Mouse (Mus musculus): ENCODE results near the gene 4930447C04Rik.
A peak's percentile ranks its signal among the peaks of the same experiment; 100 is the strongest.

4930447C04Rik gene

GRCm38 (mm10) chr12:72943574-72944110 lies 3.1 kb upstream of the 4930447C04Rik start:
- no peak for DNase-seq (ENCODE audit: low read depth, low spot score)

DNA sequence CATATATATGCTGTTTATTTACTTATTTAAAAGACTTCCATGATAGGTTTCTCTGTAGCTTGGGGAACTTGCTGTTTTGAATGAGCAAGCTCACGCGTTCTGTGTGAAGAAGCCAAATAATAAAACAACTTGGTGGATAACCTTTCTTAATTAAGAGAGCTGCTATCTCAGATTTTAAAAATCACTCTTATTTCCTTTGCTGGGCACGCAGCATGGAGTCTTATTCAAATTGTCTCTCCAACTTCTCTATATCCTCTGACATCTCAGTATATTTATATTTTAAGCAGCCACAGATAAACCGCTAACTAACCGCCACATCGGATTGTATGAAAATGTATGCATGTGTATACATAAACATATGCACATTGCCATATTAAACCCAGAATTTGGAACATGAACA lies 1.6 kb upstream of the 4930447C04Rik start:
- no peak for DNase-seq (ENCODE audit: low read depth, low spot score)

GRCm38 (mm10) chr12:72941398-72942051 lies 951 bp upstream of the 4930447C04Rik start:
- peak; percentile 52 for DNase-seq (ENCODE audit: low read depth, low spot score)

GRCm38 (mm10) chr12:72940822-72941397 lies 336 bp upstream of the 4930447C04Rik start:
- peak; percentile 23 for DNase-seq (ENCODE audit: low read depth, low spot score)

DNA sequence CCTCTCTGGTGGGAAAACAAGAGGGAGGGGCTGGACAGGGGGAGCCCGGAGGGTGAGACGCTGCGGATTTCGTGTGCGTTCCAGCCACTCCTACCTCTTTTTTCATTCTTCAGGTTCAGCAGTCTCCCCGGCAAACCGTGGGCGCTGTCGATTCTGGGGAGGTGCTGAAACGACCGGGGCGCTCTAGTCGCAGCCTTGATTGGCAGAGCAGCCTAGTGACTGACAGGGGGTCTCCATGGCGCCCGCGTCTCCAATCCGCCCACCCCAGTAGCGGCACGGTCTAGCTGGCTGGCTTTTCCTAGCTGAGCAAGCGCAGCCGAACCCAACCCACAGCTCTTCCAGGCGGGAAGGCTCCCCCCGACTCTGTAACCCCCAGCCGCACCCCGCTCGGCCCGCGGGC lies 958 bp downstream of the 4930447C04Rik start, which contains the start of gene Six6:
TSS of gene Six6 (plus strand) at position 277 of the 400 bp plus-strand sequence.
- DNase-seq (ENCODE audit: low read depth, low spot score), result peak; percentile 86

DNA sequence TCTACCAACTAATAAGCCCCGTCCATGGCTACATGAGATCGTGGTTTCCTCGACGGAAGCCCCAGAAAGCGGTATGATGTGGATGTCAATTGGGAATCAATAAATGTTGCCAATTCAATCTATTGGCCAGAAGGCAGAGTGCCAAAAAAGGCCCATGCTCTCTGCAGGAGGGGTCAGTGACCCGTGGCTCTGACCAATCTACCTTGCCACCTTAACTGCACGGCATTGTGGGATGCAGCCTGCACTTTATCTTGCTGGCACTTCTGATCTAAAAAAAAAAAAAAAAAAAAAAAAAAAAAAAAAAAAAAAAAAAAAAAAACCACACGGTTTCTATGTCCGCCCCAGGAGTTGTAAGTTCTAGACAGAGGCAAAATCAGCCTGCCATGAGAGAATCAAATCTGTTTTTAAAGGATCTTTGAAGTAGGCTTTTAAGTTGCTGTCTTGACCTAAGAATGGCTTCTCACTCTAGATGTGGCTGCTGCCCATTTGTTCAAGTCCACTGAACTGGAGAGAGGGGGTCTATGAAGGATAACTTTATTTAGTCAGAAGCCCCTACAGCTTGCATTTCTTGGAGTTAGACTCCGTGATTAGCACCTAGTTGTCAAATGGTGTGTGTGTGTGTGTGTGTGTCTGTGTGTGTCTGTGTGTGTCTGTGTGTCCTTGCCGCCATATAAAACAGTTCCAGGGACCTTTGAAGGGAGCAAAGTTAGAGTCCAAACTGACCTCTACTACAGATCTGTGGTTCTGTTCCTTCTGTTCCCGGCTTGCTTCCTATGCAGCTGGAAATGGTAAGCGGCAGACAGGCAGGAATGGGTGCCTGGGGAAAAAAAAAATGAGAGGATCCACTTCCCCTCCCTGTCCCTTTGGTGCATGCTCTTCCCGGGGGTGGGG lies 1.7 kb downstream of the 4930447C04Rik start:
- no peak for DNase-seq (ENCODE audit: low read depth, low spot score)

DNA sequence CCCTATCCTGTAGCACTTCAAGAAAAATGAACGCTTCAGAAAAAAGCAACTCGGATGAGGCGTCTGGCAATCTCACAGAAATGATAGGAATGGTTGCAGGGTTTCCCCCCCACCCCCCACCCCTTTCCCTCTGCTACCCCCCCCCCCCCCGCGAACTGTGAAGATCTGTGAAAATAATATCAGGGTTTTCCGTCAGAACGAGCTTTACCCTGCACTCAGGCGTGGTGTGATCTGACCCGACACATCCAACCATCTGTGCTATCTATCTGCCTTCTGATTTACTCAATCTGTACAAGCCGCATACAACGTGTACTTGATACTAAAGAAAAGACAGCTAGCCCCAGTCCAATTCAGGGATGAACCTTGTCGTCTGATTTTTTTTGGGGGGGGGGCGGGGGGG lies 2.4 kb downstream of the 4930447C04Rik start:
- no peak for DNase-seq (ENCODE audit: low read depth, low spot score)

- DNase-seq (ENCODE audit: low read depth, low spot score), result peak; percentile 12
Observed at GRCm38 (mm10) chr12:72937537-72938120, 2.9 kb downstream of the 4930447C04Rik start.

- DNase-seq (ENCODE audit: low read depth, low spot score), result no peak
Observed at GRCm38 (mm10) chr12:72936751-72937150, 3.8 kb downstream of the 4930447C04Rik start.

- DNase-seq (ENCODE audit: low read depth, low spot score), result peak; percentile 84
Observed at GRCm38 (mm10) chr12:72917159-72917993, 23.2 kb downstream of the 4930447C04Rik start.

GRCm38 (mm10) chr12:72854377-72855032 lies 86.1 kb downstream of the 4930447C04Rik start:
- DNase-seq (ENCODE audit: low read depth, low spot score), result peak; percentile 68

DNA sequence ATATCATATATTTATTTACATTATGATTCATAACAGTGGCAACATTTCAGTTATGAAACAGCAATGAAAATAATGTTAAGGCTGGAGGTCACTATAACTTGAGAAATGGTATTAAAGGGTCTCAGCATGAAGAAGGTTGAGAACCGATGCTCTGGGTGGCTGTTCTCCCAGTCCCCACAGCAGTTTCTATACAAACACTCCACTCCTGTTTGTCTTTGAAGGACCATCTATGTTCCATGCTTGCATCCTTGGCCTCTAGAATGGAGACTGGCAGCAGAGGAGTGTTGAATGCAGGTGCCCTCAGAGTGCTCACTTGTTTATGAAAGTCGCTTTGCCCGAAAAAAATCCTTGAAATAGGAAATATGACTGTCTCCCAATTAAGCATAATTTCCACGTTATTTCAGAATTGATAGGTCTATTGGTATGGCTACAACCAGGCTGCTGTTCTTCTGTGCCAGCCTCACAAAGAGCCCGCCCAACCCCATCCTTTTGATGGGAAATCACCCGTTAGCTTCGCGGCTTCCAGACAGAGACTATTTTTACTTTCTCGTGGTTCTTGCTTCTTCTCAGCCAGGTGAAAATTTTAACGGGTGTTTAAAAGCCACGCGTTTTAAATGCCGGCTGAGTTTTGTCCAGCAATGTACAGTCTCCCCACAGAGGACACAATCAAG lies 87.0 kb downstream of the 4930447C04Rik start:
- DNase-seq (ENCODE audit: low read depth, low spot score), result no peak

DNA sequence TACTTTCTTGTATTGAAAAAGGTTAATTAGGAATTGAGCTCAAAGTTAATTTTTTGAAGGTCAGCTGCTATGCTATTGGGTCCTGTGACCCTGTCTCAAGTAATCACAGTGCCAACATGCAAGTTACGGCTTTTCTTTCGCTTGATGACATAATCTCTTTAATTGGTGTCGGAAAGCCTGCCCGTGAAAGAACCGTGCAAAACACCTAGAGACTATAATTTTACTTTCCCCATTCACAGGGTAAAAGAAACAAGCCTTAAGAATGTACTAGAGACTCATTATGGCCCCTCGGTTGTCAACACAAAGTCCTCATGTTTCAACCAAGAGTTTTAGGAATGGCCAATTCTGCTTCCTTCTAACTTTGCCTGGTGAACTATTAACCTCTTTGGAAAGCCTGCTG lies 88.3 kb downstream of the 4930447C04Rik start:
- DNase-seq (ENCODE audit: low read depth, low spot score), result no peak

DNA sequence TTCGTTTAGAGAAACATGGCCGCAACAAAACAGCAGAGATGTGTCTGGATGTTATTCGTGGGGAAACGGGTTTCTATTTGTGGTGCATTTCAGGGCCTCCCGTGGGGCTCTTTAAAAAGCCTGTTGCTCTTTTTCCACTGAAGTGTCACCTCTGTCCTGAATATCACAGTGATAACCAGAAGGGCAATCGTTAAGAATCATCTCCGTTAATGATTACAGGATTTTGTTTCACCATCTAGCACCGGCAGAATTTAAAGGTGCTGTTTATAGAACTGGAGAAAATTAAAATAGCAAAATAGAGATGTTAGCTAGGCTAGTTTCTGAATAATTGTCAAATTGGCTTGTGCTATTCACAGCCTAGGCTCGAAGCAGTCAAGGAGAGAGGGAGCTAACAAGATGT lies 90.4 kb downstream of the 4930447C04Rik start:
- DNase-seq (ENCODE audit: low read depth, low spot score), result no peak

DNA sequence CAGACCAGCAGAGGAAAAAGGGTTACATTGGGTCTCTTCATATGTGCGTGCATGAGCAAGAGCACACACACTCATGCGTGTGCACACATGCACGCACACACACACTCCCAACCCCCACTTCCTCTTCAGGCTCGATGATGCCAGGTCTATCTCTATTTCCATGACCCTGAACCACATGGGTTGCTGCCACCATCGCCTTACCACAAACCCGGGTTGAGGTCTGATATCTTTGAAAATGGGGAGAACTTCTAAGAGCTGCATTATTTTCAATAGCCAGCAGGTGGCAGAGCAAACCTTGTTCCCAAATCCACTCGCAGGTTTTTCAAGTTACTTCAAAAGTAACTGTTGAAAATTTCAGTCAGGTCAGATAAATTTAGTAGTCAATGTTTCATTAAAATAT lies 92.8 kb downstream of the 4930447C04Rik start:
- DNase-seq (ENCODE audit: low read depth, low spot score), result peak; percentile 73

- peak; percentile 45 for DNase-seq (ENCODE audit: low read depth, low spot score)
Observed at GRCm38 (mm10) chr12:72845946-72846345, 94.6 kb downstream of the 4930447C04Rik start.

- peak; percentile 93 for DNase-seq (ENCODE audit: low read depth, low spot score)
Observed at GRCm38 (mm10) chr12:72843973-72844620, 96.5 kb downstream of the 4930447C04Rik start.

- DNase-seq (ENCODE audit: low read depth, low spot score), result no peak
Observed at GRCm38 (mm10) chr12:72843555-72843954, 97.0 kb downstream of the 4930447C04Rik start.

DNA sequence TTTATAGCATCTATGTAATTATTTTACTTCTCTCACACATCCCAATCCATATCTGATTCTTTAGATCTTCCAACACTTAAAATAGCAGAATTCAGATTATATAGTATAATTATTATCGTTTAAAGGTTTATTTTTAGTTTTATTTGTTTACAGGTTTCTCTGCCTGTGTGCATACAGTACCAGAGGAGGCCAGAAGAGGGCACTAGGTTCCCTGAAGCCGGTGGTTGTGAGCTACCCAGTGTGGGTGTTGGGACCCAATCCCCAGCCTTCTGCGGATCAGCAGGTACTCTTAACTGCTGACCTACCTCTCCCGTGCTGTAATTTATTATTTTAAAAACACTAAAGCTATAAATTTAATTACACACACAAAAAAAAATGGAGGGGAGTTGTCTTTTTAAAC lies 97.4 kb downstream of the 4930447C04Rik start:
- peak; percentile 76 for DNase-seq (ENCODE audit: low read depth, low spot score)

Measured in ZHBTc4 (cell line).